Mouse (Mus musculus): ENCODE measurements at regions not wholly inside any gene's neighbourhood (a gene's known extent, or its start where the extent isn't known, plus 50 kb on each side); places are given as distances from the start of the nearest gene placed in this dataset.

DNA sequence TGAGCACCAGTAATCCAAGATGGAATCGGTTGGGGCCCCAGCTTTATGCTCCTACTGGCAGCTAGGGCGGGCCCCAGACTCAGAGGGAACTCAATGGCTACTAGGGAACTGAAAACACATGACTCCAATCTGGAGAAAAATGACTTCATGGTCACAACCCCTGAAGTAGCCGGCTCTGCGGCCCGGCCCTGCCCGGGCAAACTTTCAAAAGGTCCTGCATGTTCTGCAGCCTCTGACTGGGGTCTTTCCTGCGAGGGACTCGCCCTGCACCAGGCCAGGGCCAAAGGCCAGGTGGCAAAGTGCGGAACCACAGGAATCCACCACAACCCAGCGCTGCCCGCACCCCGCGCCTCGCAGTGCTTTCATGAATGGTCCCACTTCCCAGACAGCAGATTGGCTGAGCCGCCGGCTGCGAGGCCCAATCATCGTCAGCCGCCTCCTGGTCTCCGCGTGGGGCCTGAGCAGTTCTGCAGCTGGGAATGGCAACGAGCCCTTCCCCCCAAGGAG, 91.0 kb upstream of the Ccnd1 start:
- TF ChIP-seq CTCF (IDR thresholded peaks at IDR 0.05; ENCODE audit: insufficient read depth, low read length) (no peak), POLR2A (IDR thresholded peaks at IDR 0.05; ENCODE audit: borderline replicate concordance, extremely low read depth, low read depth, low read length) (no peak)
